ENCODE assay signal across 14 mouse cellular contexts in the genomic region with DNA sequence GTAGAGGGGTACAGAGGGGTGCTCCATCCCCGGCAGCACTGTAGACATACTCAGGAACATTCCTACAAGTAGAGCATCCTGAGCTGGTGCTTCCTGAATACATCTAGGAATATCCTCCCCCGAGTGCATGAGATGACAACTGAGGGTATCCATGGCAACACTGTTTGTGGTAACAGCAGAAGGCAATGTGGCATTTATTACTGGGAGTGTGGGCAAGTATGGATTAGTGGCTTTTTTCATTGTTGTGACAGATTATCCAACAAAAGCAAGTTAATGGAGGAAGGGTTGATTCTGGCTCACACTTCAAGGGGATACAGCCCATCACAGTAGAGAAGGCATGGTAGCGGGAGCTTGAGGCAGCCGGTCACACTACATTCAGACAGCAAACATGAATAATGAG.
A peak's percentile ranks its signal among the peaks of the same experiment; 100 is the strongest.
DNase-seq lines count a peak whose midpoint lies in the region.
"Had no signal": no experiment of that assay in that cellular context is flagged by ENCODE, and none has a peak within 500 bp of the region (broad histone marks: within the 10 kb centered on the region; RNA-seq: fewer than 3 reads in every experiment).

No protein-coding gene starts in this region.

- peak; percentile 46 for DNase-seq in layer of hippocampus, adult 11-12 months (ENCODE audit: low spot score)
- DNase-seq in layer of hippocampus, adult 9-10 months (ENCODE audit: low spot score): no peak
- peak; percentile 55 to 58 for DNase-seq in right cerebral cortex, adult 2 months (ENCODE audit: low spot score in 2 of 2)
- no peak for DNase-seq in right cerebral cortex, postnatal 25 days
- peak; percentile 73 for DNase-seq in layer of hippocampus, adult 9-11 months
- DNase-seq in testis, postnatal 14 days (ENCODE audit: low spot score): no peak
- DNase-seq in spleen, postnatal 14 days (ENCODE audit: low spot score in 2 of 2): no peak
- DNase-seq: B cell, adult 2 months; cerebellum, adult 2 months; cerebellum, postnatal 25 days; heart, postnatal 36 days; kidney, adult 18-20 months; kidney, postnatal 4 days; liver, postnatal 0 days had no signal

Comparison
In these comparisons a context has a peak if more than half of its experiments do, and no peak if none do; other contexts are left out.
1. DNase-seq: peak in layer of hippocampus, adult 11-12 months (single experiment), right cerebral cortex, adult 2 months (2 of 2) and layer of hippocampus, adult 9-11 months (single experiment); none in layer of hippocampus, adult 9-10 months (single experiment), right cerebral cortex, postnatal 25 days (single experiment), testis, postnatal 14 days (single experiment) and spleen, postnatal 14 days (0 of 2).